Mouse (Mus musculus) heart, postnatal 10 days (tissue): ENCODE results near the gene Olfr131. TPM values are rescaled to one million over a fixed set of nuclear protein-coding genes. Genes with fewer than 3 reads are reported as not detected.
"Not testable (repeated sequence)": the region's sequence is repeated elsewhere in the genome, so short reads cannot be mapped to it uniquely, and the experiment has no call there.

ENCODE experiments used
- DNase-seq, 2 experiments: peaks; one replicate each; pipeline ENCODE4 v3.0.0; 2021
- intact Hi-C: fragments of 180-260 bp; cut with DNase I; formaldehyde crosslinking; loops from one replicate; pipeline ENCODE4 v1.15.1; 2025
- total RNA-seq, 2 experiments: library from RNA; stranded (reverse); gene quantifications; 2 replicates each; pipeline ENCODE4 v1.2.3; 2021

The Olfr131 gene
- not detected for total RNA-seq

DNA sequence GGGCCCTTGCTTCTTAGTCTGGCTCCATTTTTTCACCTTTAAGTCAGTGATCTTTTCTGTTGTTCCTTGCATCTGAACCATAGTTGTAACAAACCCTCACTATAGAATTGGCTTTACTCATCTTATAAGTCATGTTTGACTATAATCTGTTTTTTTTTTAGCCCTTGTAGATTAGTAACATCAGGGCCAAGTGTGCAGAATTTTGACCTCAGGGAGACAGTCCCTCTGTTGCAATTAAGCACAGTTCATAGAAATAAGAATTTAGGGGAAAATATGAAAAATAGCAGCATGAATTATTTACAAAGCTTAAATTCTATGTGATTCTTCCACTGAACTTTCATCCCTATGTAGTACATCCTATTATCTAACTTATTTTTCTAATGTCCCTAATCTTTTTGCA, at the start of gene Olfr131:
Olfr131 (minus strand) TSS at position 101 of the 400 bp plus-strand sequence.
- no peak for DNase-seq
- intact Hi-C loops = no loop called here

DNA sequence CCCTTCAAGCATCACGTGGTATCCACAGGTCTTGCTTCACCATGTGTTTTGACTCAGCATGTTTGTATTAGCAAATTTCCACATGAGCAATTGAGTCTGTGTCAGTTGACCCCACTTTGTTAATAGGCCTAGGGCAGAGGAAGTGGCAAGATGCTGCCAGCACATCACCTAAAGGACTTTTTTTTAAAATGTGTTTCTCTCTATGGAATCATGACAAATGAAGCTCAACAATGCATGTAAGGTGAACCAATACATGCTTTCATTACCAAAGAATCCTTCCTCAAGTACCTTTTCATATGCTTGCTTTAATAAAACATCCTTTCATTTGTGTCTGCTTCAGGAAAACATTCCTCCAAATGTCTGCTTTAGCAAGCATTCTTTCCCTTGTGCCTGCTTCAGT, 45.9 kb upstream of the Olfr131 start, which contains the start of gene Olfr132:
Olfr132 (minus strand) TSS at position 101 of the 400 bp plus-strand sequence.
- intact Hi-C loops = no loop called here
- DNase-seq = no peak

DNA sequence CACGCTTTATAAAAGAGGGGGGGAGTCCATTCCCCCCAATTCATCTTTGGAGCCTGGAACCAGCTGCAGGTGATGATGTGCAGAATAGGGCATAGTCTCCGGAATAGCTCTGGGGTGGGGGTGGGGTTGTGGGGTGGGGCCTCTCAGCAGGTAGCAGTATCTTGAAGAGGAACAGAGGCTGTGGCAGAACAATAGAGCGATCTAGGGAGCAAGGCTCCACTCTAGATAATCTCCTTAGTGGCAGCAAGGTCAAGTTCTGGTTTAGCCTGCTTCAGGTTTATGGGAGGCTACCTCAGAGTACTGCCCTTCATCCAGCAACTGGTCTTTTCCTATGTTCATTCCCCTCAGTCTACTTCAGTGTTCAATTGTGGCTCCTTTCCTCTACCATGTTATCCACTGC, 36.9 kb upstream of the Olfr131 start:
- DNase-seq, intact Hi-C loops: not testable (repeated sequence)

DNA sequence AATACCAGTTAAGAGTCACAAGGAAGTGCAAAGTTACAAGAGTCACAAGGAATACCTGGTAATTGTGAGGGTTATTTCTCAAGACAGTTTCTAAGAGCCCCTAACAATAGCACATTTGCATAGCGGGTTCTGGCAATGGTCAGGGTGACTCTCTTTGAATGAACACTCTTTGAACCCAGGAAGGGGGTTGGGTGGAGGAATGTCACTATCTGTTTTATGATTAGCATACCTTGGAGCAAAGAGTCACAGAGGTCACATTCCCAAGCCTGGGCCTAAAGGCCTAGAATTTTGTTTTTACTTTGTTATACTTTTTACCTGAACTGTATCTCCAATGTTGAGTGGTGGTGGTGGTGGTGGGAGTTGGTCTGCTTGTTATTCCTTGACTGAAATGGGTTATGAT, 35.7 kb upstream of the Olfr131 start:
- intact Hi-C loops, DNase-seq: not testable (repeated sequence)

DNA sequence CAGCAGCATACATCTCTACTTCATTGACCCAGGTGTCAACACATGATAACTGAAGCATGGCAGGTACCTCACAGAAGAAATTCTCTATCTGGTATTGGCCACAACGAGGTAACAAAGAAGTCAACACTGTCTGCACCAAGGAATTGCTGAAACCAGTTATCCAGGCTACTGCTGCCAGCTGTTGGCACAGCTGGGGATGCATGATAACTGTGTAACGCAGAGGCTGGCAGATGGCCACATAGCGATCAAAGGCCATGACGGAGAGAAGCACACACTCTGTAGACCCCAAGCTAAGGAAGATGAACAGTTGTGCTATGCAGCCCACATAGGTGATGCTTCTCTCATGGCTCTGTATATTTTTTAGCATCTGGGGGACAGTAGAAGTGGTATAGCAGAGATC, 6.1 kb downstream of the Olfr131 start:
- intact Hi-C loops = no loop called here
- no peak for DNase-seq

DNA sequence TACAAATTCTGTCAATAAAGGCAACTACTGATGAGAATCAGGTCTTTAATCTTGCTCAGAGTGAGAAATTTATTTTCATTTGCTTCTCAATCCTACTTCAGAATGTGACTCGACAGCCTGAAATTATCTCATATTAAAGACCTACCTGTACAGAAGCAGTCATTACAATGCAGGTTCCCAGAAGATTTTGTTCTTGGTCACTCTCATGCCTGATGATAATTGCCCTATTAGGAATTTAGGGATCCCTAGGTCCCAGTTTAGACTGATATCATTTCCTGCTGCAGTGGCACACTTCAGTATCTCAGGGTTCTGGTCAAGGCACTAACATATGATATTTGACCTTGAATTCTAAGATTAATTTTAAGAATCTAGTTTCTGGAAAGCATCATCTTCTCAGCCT, 24.9 kb downstream of the Olfr131 start, which contains the start of gene Olfr130:
Olfr130 (plus strand) TSS at position 301 of the 400 bp plus-strand sequence.
- no peak for DNase-seq
- intact Hi-C loops = no loop called here

DNA sequence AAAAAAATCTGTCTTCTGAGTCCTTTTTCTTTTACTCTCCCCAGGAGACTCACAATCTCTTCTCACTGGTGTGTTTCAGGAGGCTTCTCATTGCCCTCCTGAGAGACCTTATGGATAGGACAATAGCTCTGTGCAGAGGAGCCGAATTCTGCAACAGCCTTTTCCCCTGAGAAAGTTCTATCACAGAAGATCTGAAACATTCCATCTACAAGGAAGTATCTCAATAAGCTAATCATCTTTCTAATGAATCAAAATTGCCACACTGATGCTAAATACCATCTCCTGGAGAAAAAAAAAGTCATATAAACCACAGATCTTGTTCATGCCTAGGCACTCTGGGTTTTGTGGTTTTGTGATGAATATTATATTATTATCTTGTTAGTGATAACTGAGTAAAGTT, 28.5 kb downstream of the Olfr131 start, which contains the start of gene Olfr129:
Olfr129 (minus strand) TSS at position 101 of the 400 bp plus-strand sequence.
- no peak for DNase-seq
- intact Hi-C loops = no loop called here

Other genes starting within 250 kb of the Olfr131 start
- not detected for gene Olfr126, start 241.2 kb downstream of the Olfr131 start, total RNA-seq
- not detected for gene Olfr127, start 188.3 kb downstream of the Olfr131 start, total RNA-seq
- gene Olfr128, start 168.1 kb downstream of the Olfr131 start, total RNA-seq = not detected
- gene Olfr761, start 135.6 kb downstream of the Olfr131 start, total RNA-seq = not detected
- not detected for gene Olfr129, start 28.6 kb downstream of the Olfr131 start, total RNA-seq
- gene Olfr130, start 24.8 kb downstream of the Olfr131 start, total RNA-seq = not detected
- not detected for gene Olfr132, start 45.8 kb upstream of the Olfr131 start, total RNA-seq
- not detected for gene Olfr133, start 56.6 kb upstream of the Olfr131 start, total RNA-seq
- not detected for gene Olfr134, start 82.7 kb upstream of the Olfr131 start, total RNA-seq
- gene Olfr135, start 115.6 kb upstream of the Olfr131 start, total RNA-seq = not detected
- not detected for gene Olfr138, start 172.3 kb upstream of the Olfr131 start, total RNA-seq
- gene Olfr137, start 218.9 kb upstream of the Olfr131 start, total RNA-seq = not detected
- not detected for gene Olfr136, start 241.1 kb upstream of the Olfr131 start, total RNA-seq